Mouse (Mus musculus): ENCODE results near the gene Caml. TPM values are rescaled to one million over a fixed set of nuclear protein-coding genes. Genes with fewer than 3 reads are reported as not detected.
"Not testable (repeated sequence)": the region's sequence is repeated elsewhere in the genome, so short reads cannot be mapped to it uniquely, and the experiment has no call there.

Caml gene
- total RNA-seq, 1 experiment = 47.8 TPM

GRCm38 (mm10) chr13:55636185-55636983, 13.6 kb downstream of the Caml start:
- peak overlapping the region; percentile 16 to 100; a peak in 1 of 4 replicates for H3K4me3 ChIP-seq (ENCODE audit: insufficient read depth in 1 of 2, low read depth in 1 of 2, low read length in 2 of 2, poor library complexity in 1 of 2, severe bottlenecking in 1 of 2)
- TF ChIP-seq ZNF384 (IDR thresholded peaks at IDR 0.05; ENCODE audit: low read depth, low read length) = no peak
- no peak for TF ChIP-seq MAFK (IDR thresholded peaks at IDR 0.05; ENCODE audit: insufficient read depth, low read depth, low read length)
- TF ChIP-seq CHD2 (IDR thresholded peaks at IDR 0.05; ENCODE audit: low read depth, low read length) = no peak
- TF ChIP-seq ZC3H11A (IDR thresholded peaks at IDR 0.05; ENCODE audit: borderline replicate concordance, low read depth, low read length) = no peak
- no peak for TF ChIP-seq HCFC1 (IDR thresholded peaks at IDR 0.05; ENCODE audit: borderline replicate concordance, insufficient read depth, low read length)

GRCm38 (mm10) chr13:55640480-55640879, 17.7 kb downstream of the Caml start:
- H3K4me1 ChIP-seq (ENCODE audit: control insufficient read depth in 2 of 2, insufficient read depth in 2 of 2, low read length in 2 of 2, poor library complexity in 1 of 2); H3K27ac ChIP-seq (ENCODE audit: insufficient read depth, low read depth, low read length, poor library complexity, severe bottlenecking); H3K9me3 ChIP-seq (ENCODE audit: control insufficient read depth, insufficient read depth, low read depth, low read length); H3K9ac ChIP-seq (ENCODE audit: insufficient read depth, low read depth, low read length, poor library complexity, severe bottlenecking); in situ Hi-C loops (cut with MboI; ENCODE audit: low sequenced_read_pairs in 2 of 2, unreplicated experiment in 2 of 2); H3K4me3 ChIP-seq (ENCODE audit: insufficient read depth in 1 of 2, low read depth in 1 of 2, low read length in 2 of 2, poor library complexity in 1 of 2, severe bottlenecking in 1 of 2): not testable (repeated sequence)
- DNase-seq (ENCODE audit: low read depth, low spot score) = peak; percentile 62
- H3K36me3 ChIP-seq (ENCODE audit: control insufficient read depth, insufficient read depth, low read length, poor library complexity, severe bottlenecking) = peaks cover 32% of the 10 kb centered on the region
- peak; percentile 85 for TF ChIP-seq ZNF384 (IDR thresholded peaks at IDR 0.05; ENCODE audit: low read depth, low read length)

More at GRCm38 (mm10) chr13:55636185-55636983, 13.6 kb downstream of the Caml start:
- H3K9me3 ChIP-seq (ENCODE audit: control insufficient read depth, insufficient read depth, low read depth, low read length) = no peaks in the 10 kb centered on the region
- no peak overlapping the region for H3K9ac ChIP-seq (ENCODE audit: insufficient read depth, low read depth, low read length, poor library complexity, severe bottlenecking)
- H3K4me1 ChIP-seq (ENCODE audit: control insufficient read depth in 2 of 2, insufficient read depth in 2 of 2, low read length in 2 of 2, poor library complexity in 1 of 2) = peaks cover 2 to 4% of the 10 kb centered on the region in 2 experiments; a peak in 2 of 4 replicates
- DNase-seq (ENCODE audit: low read depth, low spot score) = no peak
- peaks cover 16% of the 10 kb centered on the region for H3K36me3 ChIP-seq (ENCODE audit: control insufficient read depth, insufficient read depth, low read length, poor library complexity, severe bottlenecking)
- in situ Hi-C loops (cut with MboI; ENCODE audit: low sequenced_read_pairs in 2 of 2, unreplicated experiment in 2 of 2) = no loop called here
- H3K27ac ChIP-seq (ENCODE audit: insufficient read depth, low read depth, low read length, poor library complexity, severe bottlenecking) = no peak overlapping the region

DNA sequence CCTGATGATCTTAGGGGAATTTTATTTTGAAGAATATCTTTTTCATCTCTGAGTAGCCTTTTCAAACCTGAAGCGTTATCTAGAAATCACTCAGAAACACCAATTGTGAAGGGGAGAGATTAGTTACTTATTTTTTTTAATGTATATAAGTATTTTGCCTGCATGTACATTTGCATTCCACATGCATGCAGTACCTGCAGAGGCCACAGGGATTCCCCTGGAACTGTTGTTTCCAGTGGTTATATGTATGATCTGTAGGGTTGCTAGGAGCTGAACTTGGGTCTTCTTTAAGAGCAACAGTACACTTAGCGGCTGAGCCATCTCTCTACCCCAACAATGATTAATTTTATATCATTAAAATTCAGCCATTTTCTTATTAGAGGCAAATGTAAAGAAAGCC, 21.7 kb downstream of the Caml start:
- peak; percentile 40 for DNase-seq (ENCODE audit: low read depth, low spot score)

DNA sequence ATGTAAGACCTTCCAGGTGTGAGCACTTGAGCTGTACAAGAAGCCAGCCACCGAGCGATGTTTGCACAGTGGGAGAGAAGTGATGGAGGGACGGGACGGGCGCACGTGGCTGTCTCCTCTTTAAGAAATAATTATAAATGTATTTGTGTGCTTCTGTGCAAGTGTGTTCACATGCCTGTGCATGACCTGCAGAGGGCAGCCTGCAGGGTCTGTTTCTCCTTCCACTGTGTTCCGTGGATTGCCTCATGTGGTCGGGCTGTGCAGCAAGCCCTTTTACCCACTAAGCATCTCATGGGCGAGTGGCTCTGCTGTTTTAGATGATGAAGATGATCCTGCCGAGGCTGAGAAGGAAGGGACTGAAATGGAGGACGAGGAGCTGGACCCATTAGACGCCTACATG, 27.3 kb downstream of the Caml start:
- H3K9ac ChIP-seq (ENCODE audit: insufficient read depth, low read depth, low read length, poor library complexity, severe bottlenecking) = no peak overlapping the region
- no peak for TF ChIP-seq CHD2 (IDR thresholded peaks at IDR 0.05; ENCODE audit: low read depth, low read length)
- no peak for TF ChIP-seq ZC3H11A (IDR thresholded peaks at IDR 0.05; ENCODE audit: borderline replicate concordance, low read depth, low read length)
- no peak overlapping the region for H3K4me3 ChIP-seq (ENCODE audit: insufficient read depth in 1 of 2, low read depth in 1 of 2, low read length in 2 of 2, poor library complexity in 1 of 2, severe bottlenecking in 1 of 2)
- no peaks in the 10 kb centered on the region for H3K9me3 ChIP-seq (ENCODE audit: control insufficient read depth, insufficient read depth, low read depth, low read length)
- no peak overlapping the region for H3K27ac ChIP-seq (ENCODE audit: insufficient read depth, low read depth, low read length, poor library complexity, severe bottlenecking)
- in situ Hi-C loops (cut with MboI; ENCODE audit: low sequenced_read_pairs in 2 of 2, unreplicated experiment in 2 of 2) = no loop called here
- DNase-seq (ENCODE audit: low read depth, low spot score) = no peak
- H3K4me1 ChIP-seq (ENCODE audit: control insufficient read depth in 2 of 2, insufficient read depth in 2 of 2, low read length in 2 of 2, poor library complexity in 1 of 2) = no peaks in the 10 kb centered on the region
- H3K36me3 ChIP-seq (ENCODE audit: control insufficient read depth, insufficient read depth, low read length, poor library complexity, severe bottlenecking) = peaks cover 68% of the 10 kb centered on the region

More for the DNA sequence above, 21.7 kb downstream of the Caml start:
- Histone ChIP-seq H3K4me1 (ENCODE audit: control insufficient read depth in 2 of 2, insufficient read depth in 2 of 2, low read length in 2 of 2, poor library complexity in 1 of 2) (peaks cover 0 to 2% of the 10 kb centered on the region in 2 experiments; a peak in 1 of 4 replicates), H3K4me3 (ENCODE audit: insufficient read depth in 1 of 2, low read depth in 1 of 2, low read length in 2 of 2, poor library complexity in 1 of 2, severe bottlenecking in 1 of 2) (no peak overlapping the region), H3K27ac (ENCODE audit: insufficient read depth, low read depth, low read length, poor library complexity, severe bottlenecking) (no peak overlapping the region), H3K36me3 (ENCODE audit: control insufficient read depth, insufficient read depth, low read length, poor library complexity, severe bottlenecking) (peaks cover 52% of the 10 kb centered on the region), H3K9ac (ENCODE audit: insufficient read depth, low read depth, low read length, poor library complexity, severe bottlenecking) (no peak overlapping the region), H3K9me3 (ENCODE audit: control insufficient read depth, insufficient read depth, low read depth, low read length) (no peaks in the 10 kb centered on the region)
- no peak for TF ChIP-seq CHD2 (IDR thresholded peaks at IDR 0.05; ENCODE audit: low read depth, low read length)
- TF ChIP-seq ZC3H11A (IDR thresholded peaks at IDR 0.05; ENCODE audit: borderline replicate concordance, low read depth, low read length) = no peak
- no peak for TF ChIP-seq MAFK (IDR thresholded peaks at IDR 0.05; ENCODE audit: insufficient read depth, low read depth, low read length)
- TF ChIP-seq HCFC1 (IDR thresholded peaks at IDR 0.05; ENCODE audit: borderline replicate concordance, insufficient read depth, low read length) = no peak
- TF ChIP-seq ZNF384 (IDR thresholded peaks at IDR 0.05; ENCODE audit: low read depth, low read length) = no peak
- in situ Hi-C loops (cut with MboI; ENCODE audit: low sequenced_read_pairs in 2 of 2, unreplicated experiment in 2 of 2) = no loop called here

GRCm38 (mm10) chr13:55650980-55651379, 28.2 kb downstream of the Caml start:
- no peaks in the 10 kb centered on the region for H3K4me1 ChIP-seq (ENCODE audit: control insufficient read depth in 2 of 2, insufficient read depth in 2 of 2, low read length in 2 of 2, poor library complexity in 1 of 2)
- in situ Hi-C loops (cut with MboI; ENCODE audit: low sequenced_read_pairs in 2 of 2, unreplicated experiment in 2 of 2) = no loop called here
- no peaks in the 10 kb centered on the region for H3K9me3 ChIP-seq (ENCODE audit: control insufficient read depth, insufficient read depth, low read depth, low read length)
- H3K9ac ChIP-seq (ENCODE audit: insufficient read depth, low read depth, low read length, poor library complexity, severe bottlenecking) = no peak overlapping the region
- H3K27ac ChIP-seq (ENCODE audit: insufficient read depth, low read depth, low read length, poor library complexity, severe bottlenecking) = no peak overlapping the region
- no peak for DNase-seq (ENCODE audit: low read depth, low spot score)
- no peak overlapping the region for H3K4me3 ChIP-seq (ENCODE audit: insufficient read depth in 1 of 2, low read depth in 1 of 2, low read length in 2 of 2, poor library complexity in 1 of 2, severe bottlenecking in 1 of 2)
- H3K36me3 ChIP-seq (ENCODE audit: control insufficient read depth, insufficient read depth, low read length, poor library complexity, severe bottlenecking) = peaks cover 63% of the 10 kb centered on the region
- TF ChIP-seq ZNF384 (IDR thresholded peaks at IDR 0.05; ENCODE audit: low read depth, low read length) (no peak), MAFK (IDR thresholded peaks at IDR 0.05; ENCODE audit: insufficient read depth, low read depth, low read length) (no peak), CHD2 (IDR thresholded peaks at IDR 0.05; ENCODE audit: low read depth, low read length) (no peak), HCFC1 (IDR thresholded peaks at IDR 0.05; ENCODE audit: borderline replicate concordance, insufficient read depth, low read length) (no peak), ZC3H11A (IDR thresholded peaks at IDR 0.05; ENCODE audit: borderline replicate concordance, low read depth, low read length) (no peak)

Measured in ES-E14 (cell line).